In genomic region chr6:129219897-129220517, GRCm38 (mm10) we compare ENCODE assay signal across 19 mouse cellular contexts. TPM values are rescaled to one million over a fixed set of nuclear protein-coding genes. Genes with fewer than 3 reads are reported as not detected.
DNase-seq lines count a peak whose midpoint lies in the region; ATAC-seq and TF ChIP-seq lines count a peak whose summit lies in the region.
"Had no signal": no experiment of that assay in that cellular context is flagged by ENCODE, and none has a peak within 500 bp of the region (broad histone marks: within the 10 kb centered on the region; RNA-seq: fewer than 3 reads in every experiment).

No protein-coding gene starts in this region.

- H3K4me2 ChIP-seq in liver, embryonic 15.5 days, result peak overlapping the region; percentile 21
- H3K4me2 ChIP-seq in midbrain, embryonic 14.5 days (ENCODE audit: low read length), result no peak overlapping the region
- H3K4me2 ChIP-seq: forebrain, embryonic 12.5 days; heart, embryonic 15.5 days; hindbrain, embryonic 13.5 days had no signal

- WGBS in spleen, adult 2 months, result 80% methylated on average over 3 of the region's 3 CpGs
- 47% methylated on average over 3 of the region's 3 CpGs for WGBS in liver, embryonic 15.5 days (ENCODE audit: insufficient replicate concordance)
- 45% methylated on average over 3 of the region's 3 CpGs for WGBS in small intestine, adult 2 months
- 88% methylated on average over 3 of the region's 3 CpGs for WGBS in midbrain, embryonic 14.5 days

- H3K27ac ChIP-seq in spleen, adult 2 months (ENCODE audit: insufficient read depth, low read length), result peak overlapping the region; percentile 39
- H3K27ac ChIP-seq in brown adipose tissue, adult 24 weeks (replicated peaks; ENCODE audit: low read depth, low read length), result peak overlapping the region; percentile 51
- peak overlapping the region; percentile 7; the same call in 1 of the 2 replicates for H3K27ac ChIP-seq in liver, embryonic 15.5 days (replicated peaks)
- H3K27ac ChIP-seq in small intestine, adult 2 months (ENCODE audit: insufficient read depth, low read depth, low read length), result peak overlapping the region; percentile 57; the same call in 1 of the 2 replicates
- no peak overlapping the region for H3K27ac ChIP-seq in midbrain, embryonic 14.5 days (replicated peaks; ENCODE audit: low read depth, low read length)
- H3K27ac ChIP-seq: embryonic facial prominence, embryonic 10.5 days; forebrain, embryonic 12.5 days; heart, embryonic 15.5 days; hindbrain, embryonic 13.5 days had no signal

- no peak for DNase-seq in spleen, adult 2 months (ENCODE audit: low read depth in 1 of 2, low spot score in 2 of 2)
- no peak for DNase-seq in spleen, adult 12 weeks (ENCODE audit: low spot score)
- no peak for DNase-seq in midbrain, embryonic 14.5 days
- DNase-seq in thymus, postnatal 36 days, result no peak
- DNase-seq: cerebellum, postnatal 10 days; gastrocnemius, postnatal 14 days; kidney, adult 18-20 months; right cerebral cortex, adult 18-20 months; thymus, postnatal 14 days had no signal

- no peak overlapping the region for H3K4me3 ChIP-seq in spleen, adult 2 months (ENCODE audit: extremely low read depth, insufficient read depth, insufficient read length)
- no peak overlapping the region for H3K4me3 ChIP-seq in brown adipose tissue, adult 24 weeks (ENCODE audit: insufficient read depth, low read depth, low read length)
- no peak overlapping the region for H3K4me3 ChIP-seq in liver, embryonic 15.5 days (replicated peaks)
- H3K4me3 ChIP-seq in small intestine, adult 2 months (ENCODE audit: low read depth, low read length), result no peak overlapping the region
- no peak overlapping the region for H3K4me3 ChIP-seq in midbrain, embryonic 14.5 days (replicated peaks; ENCODE audit: low read depth, low read length)
- H3K4me3 ChIP-seq: embryonic facial prominence, embryonic 10.5 days; forebrain, embryonic 12.5 days; heart, embryonic 15.5 days; hindbrain, embryonic 13.5 days had no signal

- H3K36me3 ChIP-seq in spleen, adult 2 months (ENCODE audit: control insufficient read depth, insufficient read depth, low read length), result no peaks in the 10 kb centered on the region
- H3K36me3 ChIP-seq in liver, embryonic 15.5 days (replicated peaks), result no peaks in the 10 kb centered on the region
- peaks cover 5% of the 10 kb centered on the region; the same call in 1 of the 2 replicates for H3K36me3 ChIP-seq in small intestine, adult 2 months (ENCODE audit: control insufficient read depth, insufficient read depth, low read length)
- no peaks in the 10 kb centered on the region for H3K36me3 ChIP-seq in midbrain, embryonic 14.5 days (ENCODE audit: control insufficient read depth, insufficient read depth, low read length)
- H3K36me3 ChIP-seq: embryonic facial prominence, embryonic 10.5 days; forebrain, embryonic 12.5 days; heart, embryonic 15.5 days; hindbrain, embryonic 13.5 days had no signal

- TF ChIP-seq POLR2A in spleen, adult 2 months (IDR thresholded peaks at IDR 0.05; ENCODE audit: low read depth, low read length), result no peak
- TF ChIP-seq POLR2A in small intestine, adult 2 months (IDR thresholded peaks at IDR 0.05; ENCODE audit: low read depth, low read length), result no peak

- peaks cover 9% of the 10 kb centered on the region; the same call in 1 of the 2 replicates for H3K4me1 ChIP-seq in spleen, adult 2 months (ENCODE audit: control insufficient read depth, insufficient read depth, insufficient read length)
- peaks cover 16% of the 10 kb centered on the region for H3K4me1 ChIP-seq in brown adipose tissue, adult 24 weeks (ENCODE audit: control insufficient read depth, insufficient read depth, insufficient read length, low read length)
- peaks cover 43% of the 10 kb centered on the region for H3K4me1 ChIP-seq in liver, embryonic 15.5 days (replicated peaks)
- peaks cover 27% of the 10 kb centered on the region for H3K4me1 ChIP-seq in small intestine, adult 2 months (ENCODE audit: control insufficient read depth, insufficient read depth, insufficient read length, low read length)
- H3K4me1 ChIP-seq in midbrain, embryonic 14.5 days (ENCODE audit: control insufficient read depth, insufficient read depth, low read length), result no peaks in the 10 kb centered on the region
- H3K4me1 ChIP-seq: embryonic facial prominence, embryonic 10.5 days; forebrain, embryonic 12.5 days; hindbrain, embryonic 13.5 days had no signal

- ATAC-seq in liver, embryonic 15.5 days (ENCODE audit: insufficient read depth), result peak; percentile 51
- ATAC-seq in midbrain, embryonic 14.5 days (ENCODE audit: low FRiP score, low TSS enrichment), result no peak
- ATAC-seq: midbrain, embryonic 16.5 days had no signal

- no peak for TF ChIP-seq CTCF in spleen, adult 2 months (IDR thresholded peaks at IDR 0.05; ENCODE audit: extremely low read depth, insufficient read depth, insufficient read length, insufficient replicate concordance)
- no peak for TF ChIP-seq CTCF in small intestine, adult 2 months (IDR thresholded peaks at IDR 0.05; ENCODE audit: extremely low read depth, insufficient read length, insufficient replicate concordance, low read depth, low read length)

- no peaks in the 10 kb centered on the region for H3K27me3 ChIP-seq in spleen, adult 2 months (ENCODE audit: control insufficient read depth, insufficient read depth, low read length)
- no peaks in the 10 kb centered on the region for H3K27me3 ChIP-seq in liver, embryonic 15.5 days
- no peaks in the 10 kb centered on the region for H3K27me3 ChIP-seq in small intestine, adult 2 months (ENCODE audit: control insufficient read depth, insufficient read depth, low read length)
- H3K27me3 ChIP-seq in midbrain, embryonic 14.5 days (ENCODE audit: control insufficient read depth, insufficient read depth, low read length), result no peaks in the 10 kb centered on the region
- H3K27me3 ChIP-seq: forebrain, embryonic 12.5 days; heart, embryonic 15.5 days; hindbrain, embryonic 13.5 days had no signal

- H3K9ac ChIP-seq in liver, embryonic 15.5 days, result no peak overlapping the region
- H3K9ac ChIP-seq in midbrain, embryonic 14.5 days (replicated peaks; ENCODE audit: low read length), result no peak overlapping the region
- H3K9ac ChIP-seq: forebrain, embryonic 12.5 days; heart, embryonic 15.5 days; hindbrain, embryonic 13.5 days had no signal

- no peaks in the 10 kb centered on the region for H3K9me3 ChIP-seq in liver, embryonic 15.5 days (replicated peaks)
- no peaks in the 10 kb centered on the region for H3K9me3 ChIP-seq in midbrain, embryonic 14.5 days (ENCODE audit: control insufficient read depth, low read length)
- H3K9me3 ChIP-seq: embryonic facial prominence, embryonic 10.5 days; forebrain, embryonic 12.5 days; heart, embryonic 15.5 days had no signal

RNA-seq across cellular contexts. Expression of gene Clec2d, which starts 39.6 kb away (rescaled TPM):
- polyA plus RNA-seq in spleen, adult 2 months (2012; rRNA removed), result 47.0 and 47.4 TPM in 2 replicates
- 58.5 and 127 TPM in 2 replicates for polyA plus RNA-seq in brown adipose tissue, adult 24 weeks (2012; ENCODE audit: insufficient read depth, insufficient read length, missing spikeins)
- polyA plus RNA-seq in liver, embryonic 15.5 days (2015; fragmentation: Nextera tagmentation; extraction: Ambion mirVana), result 0.58 and 0.59 TPM in 2 replicates
- 15.4 and 20.9 TPM in 2 replicates for polyA plus RNA-seq in small intestine, adult 2 months (2012; rRNA removed)
- polyA plus RNA-seq in midbrain, embryonic 14.5 days (2014; fragmentation: Nextera tagmentation; extraction: Ambion mirVana), result 0.17 TPM in 1 of 2 replicates, not detected in the other
- polyA plus RNA-seq: embryonic facial prominence, embryonic 10.5 days; forebrain, embryonic 12.5 days; hindbrain, embryonic 13.5 days; midbrain, embryonic 16.5 days; neural tube, embryonic 14.5 days had no signal

RNA-seq across cellular contexts. Expression of gene Cd69, which starts 55.2 kb away (rescaled TPM):
- polyA plus RNA-seq in spleen, adult 2 months (2012; rRNA removed), result 4.4 and 5.0 TPM in 2 replicates
- not detected in 2 replicates for polyA plus RNA-seq in brown adipose tissue, adult 24 weeks (2012; ENCODE audit: insufficient read depth, insufficient read length, missing spikeins)
- 0.93 and 1.2 TPM in 2 replicates for polyA plus RNA-seq in liver, embryonic 15.5 days (2015; fragmentation: Nextera tagmentation; extraction: Ambion mirVana)
- 0.25 TPM in 1 of 2 replicates, not detected in the other for polyA plus RNA-seq in small intestine, adult 2 months (2012; rRNA removed)
- 0.21 TPM in 1 of 2 replicates, not detected in the other for polyA plus RNA-seq in midbrain, embryonic 14.5 days (2014; fragmentation: Nextera tagmentation; extraction: Ambion mirVana)
- polyA plus RNA-seq: brain, embryonic 14.5 days; embryonic facial prominence, embryonic 10.5 days; forebrain, embryonic 12.5 days; hindbrain, embryonic 13.5 days; midbrain, embryonic 16.5 days; neural tube, embryonic 14.5 days had no signal

Comparison
In these comparisons a context has a peak if more than half of its experiments do, and no peak if none do; other contexts are left out.
1. RNA of gene Clec2d, which starts 39.6 kb away (polyA plus RNA-seq): 58.5 to 127 TPM in brown adipose tissue, adult 24 weeks, 47.0 to 47.4 TPM in spleen, adult 2 months and 15.4 to 20.9 TPM in small intestine, adult 2 months; 0.58 to 0.59 TPM in liver, embryonic 15.5 days and 0.17 TPM in midbrain, embryonic 14.5 days; every median in the first group is over 10 times any median in the second.